Mouse (Mus musculus) layer of hippocampus, adult 11-12 months (tissue): ENCODE results near the gene Lef1.

Experiments used
- DNase-seq: peaks from one replicate; pipeline ENCODE4 v3.0.0; 2022; ENCODE audit warnings: low spot score

The Lef1 gene

DNA sequence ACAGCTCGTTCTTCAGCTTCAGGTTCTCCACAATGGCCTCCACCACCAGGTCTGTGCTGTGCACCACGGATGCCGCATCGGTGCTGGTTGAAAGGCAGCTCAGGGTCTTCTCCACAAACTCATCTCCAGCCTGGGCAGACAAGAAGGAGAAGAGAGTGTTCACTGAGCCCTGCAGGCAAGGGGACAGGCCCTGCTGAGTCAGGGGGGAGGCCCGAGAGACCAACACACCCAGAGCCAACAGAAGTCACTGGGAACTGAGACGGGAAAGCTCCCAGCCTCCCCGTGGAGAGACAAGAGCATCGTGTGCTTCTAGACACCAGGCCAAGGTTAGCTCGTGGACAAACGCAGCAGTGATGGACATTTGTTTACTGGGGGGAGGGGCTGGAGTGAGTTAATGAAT lies 138.2 kb downstream of the Lef1 start:
- no peak for DNase-seq

- DNase-seq, result no peak
Measured at GRCm38 (mm10) chr3:131250283-131250682, 140.0 kb downstream of the Lef1 start.

- DNase-seq, result no peak
Measured at GRCm38 (mm10) chr3:131250978-131251377, 140.7 kb downstream of the Lef1 start.

DNA sequence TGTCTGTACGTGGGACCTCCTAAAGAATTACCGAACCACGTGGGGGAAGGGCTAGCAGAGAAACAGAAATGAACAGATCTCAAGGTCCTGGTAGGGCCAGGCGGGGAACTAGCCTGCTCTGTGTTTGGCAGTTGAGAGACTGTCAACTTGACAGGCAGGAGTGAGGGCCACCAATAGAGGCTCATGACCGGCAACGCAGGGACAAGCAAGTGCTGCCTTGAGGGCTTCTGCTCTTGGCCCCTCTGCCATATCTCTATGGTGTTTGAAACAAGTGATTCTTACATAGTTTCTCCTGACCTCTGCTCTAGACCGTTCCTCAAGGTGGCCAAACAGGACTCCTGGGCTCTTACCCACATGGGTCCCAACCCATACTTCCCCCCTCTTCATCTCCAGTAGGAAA lies 141.3 kb downstream of the Lef1 start:
- no peak for DNase-seq

GRCm38 (mm10) chr3:131254991-131255390 lies 144.7 kb downstream of the Lef1 start:
- no peak for DNase-seq

- no peak for DNase-seq
Measured at GRCm38 (mm10) chr3:131255399-131255981, 145.2 kb downstream of the Lef1 start.

DNA sequence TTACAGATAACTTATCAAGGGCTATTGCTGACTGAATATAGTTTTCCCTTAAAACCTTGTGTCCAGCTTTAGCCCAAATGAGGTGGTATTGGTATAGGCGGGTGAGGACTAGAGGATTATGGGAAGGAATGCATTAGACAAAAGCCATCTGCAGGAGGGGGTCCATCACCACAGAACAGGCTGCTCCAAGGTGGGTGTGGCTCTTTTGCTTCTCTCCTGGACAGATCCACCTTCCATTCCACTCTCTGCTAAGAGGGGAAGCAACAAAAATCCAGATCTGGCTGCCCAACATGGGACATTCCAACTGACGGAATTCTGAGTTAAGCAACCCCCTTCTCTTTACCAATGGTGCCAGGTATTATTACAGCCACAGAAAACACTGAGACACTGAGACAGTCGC lies 148.7 kb downstream of the Lef1 start:
- DNase-seq, result no peak

- no peak for DNase-seq
Measured at GRCm38 (mm10) chr3:131259392-131259965, 149.2 kb downstream of the Lef1 start.

GRCm38 (mm10) chr3:131260418-131260817 lies 150.1 kb downstream of the Lef1 start:
- no peak for DNase-seq

- no peak for DNase-seq
Measured at GRCm38 (mm10) chr3:131263766-131264486, 153.7 kb downstream of the Lef1 start.

GRCm38 (mm10) chr3:131265516-131265915 lies 155.2 kb downstream of the Lef1 start:
- DNase-seq, result no peak

DNA sequence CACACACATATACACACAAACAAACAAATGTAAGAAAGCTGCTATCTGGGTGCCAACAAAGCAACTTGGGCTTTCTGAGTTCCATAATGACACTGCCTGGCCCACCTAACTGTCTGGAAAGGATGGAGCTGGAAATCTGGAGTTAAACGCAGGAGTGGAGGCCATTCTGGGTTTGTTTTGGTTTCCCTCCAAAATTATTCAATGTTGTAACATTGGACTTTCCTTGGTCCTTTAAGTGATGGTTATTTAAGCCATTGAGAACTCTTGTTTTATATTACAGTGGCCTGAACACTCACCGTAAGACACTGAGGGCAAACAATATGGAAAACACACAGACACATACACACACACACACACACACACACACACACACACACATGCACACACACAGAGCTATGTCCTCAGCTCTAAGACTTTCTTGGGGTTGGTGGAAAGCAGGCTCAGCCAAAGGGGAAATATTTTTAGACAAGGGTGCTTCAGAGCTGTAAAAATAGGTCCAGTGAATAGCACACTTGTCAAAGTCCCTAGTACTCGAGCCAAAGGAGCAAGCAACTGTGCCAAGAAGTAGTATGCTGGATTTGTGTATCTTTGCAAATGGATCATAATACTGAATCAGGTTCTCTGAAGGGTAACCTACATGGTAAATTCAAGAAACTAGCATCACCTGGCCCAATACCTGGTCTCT lies 156.2 kb downstream of the Lef1 start:
- DNase-seq, result no peak

GRCm38 (mm10) chr3:131270381-131270780 lies 160.1 kb downstream of the Lef1 start:
- no peak for DNase-seq

DNA sequence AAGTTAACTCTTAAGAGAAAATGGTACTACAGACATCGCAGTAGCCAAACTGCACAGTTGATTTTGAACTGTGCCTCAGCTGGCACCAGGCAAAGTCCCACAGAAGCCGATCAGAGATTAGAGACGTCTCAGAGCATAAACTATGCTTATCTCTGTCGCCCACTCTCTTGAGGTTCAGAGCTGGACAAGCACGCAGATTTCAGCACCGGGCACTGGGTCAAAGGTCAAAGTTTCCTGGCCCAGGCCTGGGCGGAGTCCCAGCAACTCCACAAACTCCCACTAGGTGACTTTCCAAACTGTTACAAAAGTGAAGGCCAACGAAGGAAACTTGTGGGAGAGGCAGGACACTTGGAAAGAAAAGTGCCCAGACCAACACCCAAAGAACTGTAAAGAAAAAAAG lies 160.9 kb downstream of the Lef1 start:
- DNase-seq, result no peak

DNA sequence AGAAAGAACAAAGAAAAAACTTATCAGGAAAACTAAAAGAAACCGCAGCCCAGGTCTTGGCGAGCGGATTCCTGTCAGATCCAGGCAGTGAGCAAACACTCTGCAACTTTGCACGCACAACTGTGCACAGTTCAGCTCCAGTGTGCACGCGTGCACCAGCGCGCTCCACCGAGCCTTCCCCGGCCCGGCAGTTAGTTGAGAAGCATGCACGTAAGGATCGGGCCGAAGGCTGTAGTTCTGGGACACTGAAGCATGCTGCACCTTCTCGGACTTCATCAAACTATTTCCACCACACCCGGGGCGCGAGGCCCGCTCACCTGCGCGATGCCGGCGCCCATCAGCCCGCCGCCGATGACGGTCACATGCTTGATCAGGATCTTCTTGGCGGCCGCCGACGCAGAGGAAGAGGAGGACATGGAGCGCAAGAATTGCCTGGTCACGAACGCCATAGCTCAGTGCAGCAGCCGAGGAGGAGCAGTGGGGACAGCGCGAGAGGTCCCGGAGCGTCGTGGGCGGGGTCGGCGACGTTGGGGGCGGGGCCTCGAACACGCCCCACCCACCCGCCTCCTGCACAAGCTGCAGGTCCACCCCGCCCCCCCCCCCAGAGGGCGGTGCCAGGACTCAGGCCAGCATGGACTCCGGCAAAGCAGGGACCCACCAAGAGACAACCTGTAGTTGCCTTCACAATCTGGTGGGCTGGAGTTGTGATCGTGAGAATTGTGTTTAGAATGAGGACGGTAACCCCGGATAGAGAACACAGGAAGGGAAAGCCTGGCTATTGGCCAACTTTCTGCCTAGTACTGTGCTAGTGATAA lies 161.5 kb downstream of the Lef1 start, which contains the start of gene Hadh:
Gene Hadh, minus strand, starts transcription at position 543 of the 815 bp plus-strand sequence.
- DNase-seq, result peak; percentile 83

DNA sequence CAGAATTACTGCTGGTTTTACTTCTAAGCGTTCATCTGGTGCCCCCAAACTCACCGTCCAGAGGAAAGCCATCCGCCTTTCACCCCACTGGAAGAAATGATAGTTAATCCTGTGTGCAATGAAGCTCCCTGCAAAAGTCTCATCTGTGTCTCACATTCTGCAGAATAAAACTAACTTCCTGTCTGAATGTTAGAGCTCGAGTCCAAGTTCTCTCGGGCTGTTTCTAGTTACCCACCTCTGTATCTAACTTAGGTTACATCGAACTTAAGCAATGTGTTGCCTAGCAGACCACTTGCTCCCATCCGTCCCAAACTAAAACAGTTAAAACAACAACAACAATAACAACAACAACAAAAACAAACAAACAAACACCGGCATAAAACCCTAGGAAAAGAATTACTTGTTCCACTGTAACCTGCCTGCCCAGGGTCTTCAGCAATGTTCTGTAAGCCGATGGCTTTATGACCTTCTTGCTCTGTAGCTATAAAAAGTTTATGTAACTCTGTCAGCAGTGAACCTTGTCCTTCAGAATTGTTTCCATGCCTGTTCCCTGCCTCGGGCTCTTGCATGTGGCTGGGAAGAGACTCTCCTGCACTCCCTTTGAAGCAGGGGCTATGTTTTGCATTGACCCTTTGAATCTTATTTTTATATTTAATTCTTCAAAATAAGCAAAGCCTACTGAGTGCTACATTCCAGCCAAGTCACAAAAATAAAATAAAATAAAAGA lies 162.3 kb downstream of the Lef1 start:
- no peak for DNase-seq
